Mouse (Mus musculus) heart, postnatal 0 days (tissue): ENCODE results near the gene Gm42742. TPM values are rescaled to one million over a fixed set of nuclear protein-coding genes. Genes with fewer than 3 reads are reported as not detected.
A peak's percentile ranks its signal among the peaks of the same experiment; 100 is the strongest.

ENCODE experiments used
- ATAC-seq: fragments of 200-750 bp; cut with Nextera tagmentation; 2 replicates; pipeline ENCODE4 v1.8.0; 2017; ENCODE audit warnings: low read depth, moderate number of reproducible peaks, moderate library complexity; ENCODE audit not compliant: insufficient read depth
- DNase-seq: peaks from one replicate; pipeline ENCODE4 v3.0.0-alpha.2; 2016; ENCODE audit warnings: low spot score
- H3K27ac ChIP-seq: fragments of 300-500 bp; sonication (generic); 2 replicates; pipeline ENCODE4 v1.5.1; 2014; ENCODE audit warnings: low read depth, mild to moderate bottlenecking
- H3K27me3 ChIP-seq: fragments of 300-500 bp; sonication (generic); 2 replicates; pipeline ENCODE4 v1.6.1; 2014; ENCODE audit warnings: low read length, mixed read lengths; ENCODE audit not compliant: control insufficient read depth, insufficient read depth
- H3K36me3 ChIP-seq: fragments of 300-500 bp; sonication (generic); replicated peaks from 2 replicates; pipeline ENCODE4 v1.6.1; 2014; ENCODE audit warnings: low read length, mixed read lengths; ENCODE audit not compliant: control insufficient read depth, insufficient read depth
- H3K4me1 ChIP-seq: fragments of 300-500 bp; sonication (generic); 2 replicates; pipeline ENCODE4 v1.6.1; 2014; ENCODE audit warnings: antibody characterized with exemption; ENCODE audit not compliant: control insufficient read depth, insufficient read depth
- H3K4me2 ChIP-seq: fragments of 300-500 bp; sonication (generic); 2 replicates; pipeline ENCODE4 v1.6.1; 2014; ENCODE audit warnings: low read depth, mild to moderate bottlenecking, low read length, moderate library complexity
- H3K4me3 ChIP-seq: fragments of 300-500 bp; sonication (generic); 2 replicates; pipeline ENCODE4 v1.5.1; 2014; ENCODE audit warnings: low read depth, low read length
- H3K9ac ChIP-seq: fragments of 300-500 bp; sonication (generic); replicated peaks from 2 replicates; pipeline ENCODE4 v1.6.1; 2014; ENCODE audit warnings: low read depth, low read length, mixed read lengths
- H3K9me3 ChIP-seq: fragments of 300-500 bp; sonication (generic); replicated peaks from 2 replicates; pipeline ENCODE4 v1.6.1; 2016; ENCODE audit warnings: low read length; ENCODE audit not compliant: control insufficient read depth
- CTCF ChIP-seq: IDR thresholded peaks from 2 replicates; pipeline ENCODE4 v1.5.1; 2016; ENCODE audit warnings: antibody characterized with exemption, control low read depth, low read depth
- EP300 ChIP-seq: IDR thresholded peaks from 2 replicates; pipeline ENCODE4 v1.6.1; 2016; ENCODE audit warnings: antibody characterized with exemption, low read depth
- WGBS: fragments of 180-500 bp; shearing (Covaris S2); extraction: QIAGEN DNeasy Blood & Tissue Kit; methylation state at CpG from one replicate; pipeline ENCODE4 v1.1.7; 2014; 5-methylcytosine and 5-hydroxymethylcytosine counted together
- polyA plus RNA-seq: library from polyadenylated mRNA; unstranded; fragments of >200 nt; fragmentation: Nextera tagmentation; extraction: Ambion mirVana; gene quantifications from 2 replicates; pipeline ENCODE4 v1.2.1, GENCODE M21; 2015
- total RNA-seq: library from RNA; depleted of rRNA; stranded (reverse); fragments of >200 nt; gene quantifications from 2 replicates; pipeline ENCODE4 v1.2.3, GENCODE M21; 2014; ENCODE audit warnings: low replicate concordance

Gm42742 gene
- total and polyA plus RNA-seq, 2 experiments from 2014 or later = 5.7 to 24.8 TPM

GRCm38 (mm10) chr7:127026161-127026600 lies 5.3 kb upstream of the Gm42742 start:
- Histone ChIP-seq H3K27me3 (no peaks in the 10 kb centered on the region), H3K9ac (peak overlapping the region; percentile 93), H3K27ac (peak overlapping the region; percentile 99), H3K9me3 (no peaks in the 10 kb centered on the region), H3K4me3 (peak overlapping the region; percentile 91), H3K36me3 (peaks cover 48% of the 10 kb centered on the region), H3K4me2 (peak overlapping the region; percentile 96), H3K4me1 (peaks cover 30% of the 10 kb centered on the region)
- DNase-seq (peak; percentile 63), ATAC-seq (peak; percentile 9)
- WGBS = under 1% methylated on average over 26 of the region's 48 CpGs
- TF ChIP-seq CTCF (no peak), EP300 (no peak)

- WGBS = under 1% methylated on average over 58 of the region's 65 CpGs
- no peak for DNase-seq
- Histone ChIP-seq H3K4me3 (peak overlapping the region; percentile 91), H3K27me3 (no peaks in the 10 kb centered on the region), H3K9me3 (no peaks in the 10 kb centered on the region), H3K36me3 (peaks cover 43% of the 10 kb centered on the region), H3K27ac (peak overlapping the region; percentile 99), H3K4me2 (peak overlapping the region; percentile 96), H3K9ac (peak overlapping the region; percentile 93), H3K4me1 (peaks cover 35% of the 10 kb centered on the region)
- ATAC-seq = no peak
- TF ChIP-seq CTCF = no peak
- TF ChIP-seq EP300 = no peak
Observed at GRCm38 (mm10) chr7:127025556-127026160, 4.8 kb upstream of the Gm42742 start.

GRCm38 (mm10) chr7:127024755-127025555 lies 4.1 kb upstream of the Gm42742 start:
- Histone ChIP-seq H3K4me1 (peaks cover 39% of the 10 kb centered on the region), H3K4me3 (peak overlapping the region; percentile 91), H3K9ac (peak overlapping the region; percentile 93), H3K27ac (peak overlapping the region; percentile 99), H3K27me3 (no peaks in the 10 kb centered on the region), H3K9me3 (no peaks in the 10 kb centered on the region), H3K36me3 (peaks cover 36% of the 10 kb centered on the region), H3K4me2 (peak overlapping the region; percentile 96)
- DNase-seq (peak; percentile 88), ATAC-seq (peak; percentile 22)
- 1% methylated on average over 30 of the region's 30 CpGs for WGBS
- TF ChIP-seq CTCF = peak; percentile 73
- 0 out of 2 replicates have a peak, but pooled peaks have one; percentile 31 for TF ChIP-seq EP300

GRCm38 (mm10) chr7:127023896-127024690 lies 3.2 kb upstream of the Gm42742 start:
- DNase-seq = no peak
- 27% methylated on average over 19 of the region's 19 CpGs for WGBS
- ATAC-seq = no peak
- Histone ChIP-seq H3K36me3 (peaks cover 32% of the 10 kb centered on the region), H3K9ac (peak overlapping the region; percentile 47), H3K4me1 (peaks cover 39% of the 10 kb centered on the region), H3K4me2 (peak overlapping the region; percentile 96), H3K27me3 (no peaks in the 10 kb centered on the region), H3K9me3 (no peaks in the 10 kb centered on the region), H3K4me3 (peak overlapping the region; percentile 91), H3K27ac (peak overlapping the region; percentile 99; the same call in 1 of the 2 replicates)
- TF ChIP-seq CTCF (no peak), EP300 (no peak)

- no peak for DNase-seq
- ATAC-seq = no peak
- Histone ChIP-seq H3K9me3 (no peaks in the 10 kb centered on the region), H3K4me2 (peak overlapping the region; percentile 96; the same call in 1 of the 2 replicates), H3K27ac (no peak overlapping the region), H3K9ac (no peak overlapping the region), H3K4me3 (no peak overlapping the region), H3K4me1 (peaks cover 39% of the 10 kb centered on the region), H3K27me3 (no peaks in the 10 kb centered on the region), H3K36me3 (peaks cover 27% of the 10 kb centered on the region)
- TF ChIP-seq CTCF = no peak
- TF ChIP-seq EP300 = no peak
- 77% methylated on average over 13 of the region's 13 CpGs for WGBS
Observed at GRCm38 (mm10) chr7:127023272-127023691, 2.4 kb upstream of the Gm42742 start.
